Mouse (Mus musculus) embryonic facial prominence, embryonic 11.5 days (tissue): Measurements from ENCODE around the gene Klk5. TPM values are rescaled to one million over a fixed set of nuclear protein-coding genes. Genes with fewer than 3 reads are reported as not detected.

Source experiments
- ATAC-seq: fragments of 200-750 bp; cut with Nextera tagmentation; replicated peaks from 2 replicates; pipeline ENCODE4 v1.8.0; 2017; ENCODE audit warnings: low read depth; ENCODE audit not compliant: insufficient number of reproducible peaks, low FRiP score, low TSS enrichment
- DNase-seq: peaks from one replicate; pipeline ENCODE4 v3.0.0-alpha.2; 2015; ENCODE audit warnings: low spot score
- H3K27ac ChIP-seq: fragments of 300-500 bp; sonication (generic); replicated peaks from 2 replicates; pipeline ENCODE4 v1.5.1; 2014; ENCODE audit warnings: mild to moderate bottlenecking, low read depth, low read length, control low read depth
- H3K27me3 ChIP-seq: fragments of 300-500 bp; sonication (generic); 2 replicates; pipeline ENCODE4 v1.6.1; 2014; ENCODE audit warnings: mild to moderate bottlenecking, low read length, moderate library complexity, mixed read lengths; ENCODE audit not compliant: control insufficient read depth, insufficient read depth
- H3K36me3 ChIP-seq: fragments of 300-500 bp; sonication (generic); replicated peaks from 2 replicates; pipeline ENCODE4 v1.6.1; 2014; ENCODE audit warnings: low read depth, mild to moderate bottlenecking, low read length, moderate library complexity, mixed read lengths; ENCODE audit not compliant: control insufficient read depth, insufficient read depth
- H3K4me1 ChIP-seq: fragments of 300-500 bp; sonication (generic); 2 replicates; pipeline ENCODE4 v1.6.1; 2014; ENCODE audit warnings: low read length, mixed read lengths; ENCODE audit not compliant: control insufficient read depth, insufficient read depth
- H3K4me2 ChIP-seq: fragments of 300-500 bp; sonication (generic); 2 replicates; pipeline ENCODE4 v1.6.1; 2014; ENCODE audit warnings: low read depth, mild to moderate bottlenecking, control low read depth, low read length, moderate library complexity
- H3K4me3 ChIP-seq: fragments of 300-500 bp; sonication (generic); 2 replicates; pipeline ENCODE4 v1.5.1; 2014; ENCODE audit warnings: low read depth, low read length, control low read depth
- H3K9ac ChIP-seq: fragments of 300-500 bp; sonication (generic); replicated peaks from 2 replicates; pipeline ENCODE4 v1.6.1; 2014; ENCODE audit warnings: mild to moderate bottlenecking, control low read depth, low read length
- H3K9me3 ChIP-seq: fragments of 300-500 bp; sonication (generic); replicated peaks from 2 replicates; pipeline ENCODE4 v1.6.1; 2016; ENCODE audit warnings: mild to moderate bottlenecking, low read length, inconsistent platforms, mixed read lengths; ENCODE audit not compliant: control insufficient read depth
- WGBS: fragments of 180-500 bp; shearing (Covaris S2); extraction: QIAGEN DNeasy Blood & Tissue Kit; methylation state at CpG from one replicate; pipeline ENCODE4 v1.1.7; 2014; 5-methylcytosine and 5-hydroxymethylcytosine counted together
- polyA plus RNA-seq: library from polyadenylated mRNA; unstranded; fragments of >200 nt; fragmentation: Nextera tagmentation; extraction: Ambion mirVana; gene quantifications from 2 replicates; pipeline ENCODE4 v1.2.1, GENCODE M21; 2014

Klk5 gene
- polyA plus RNA-seq, result not detected in 2 replicates

DNA sequence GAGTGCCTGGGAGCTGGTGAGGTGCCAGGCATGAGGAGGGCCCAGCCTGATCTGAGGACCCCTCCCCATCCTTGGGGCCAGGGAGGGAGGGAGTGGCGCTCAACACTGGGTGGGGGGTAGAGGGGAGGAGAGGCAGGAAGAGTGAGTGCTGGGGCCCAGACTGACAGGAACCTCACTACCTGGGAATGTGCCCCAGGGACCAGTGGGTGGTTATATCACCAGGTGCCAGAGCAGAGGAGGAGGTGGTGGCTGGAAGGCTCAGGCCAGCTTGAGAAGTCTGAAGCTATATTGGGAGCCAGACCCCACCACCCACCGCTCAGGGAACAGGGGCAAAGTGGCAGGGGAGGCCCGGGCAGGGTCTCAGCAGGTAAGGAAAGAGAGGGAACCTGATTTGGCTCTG, at the start of gene Klk5:
Gene Klk5, plus strand, starts transcription at position 271 of the 400 bp plus-strand sequence.
- Histone ChIP-seq H3K9ac (no peak within 1 kb of the TSS), H3K4me3 (no peak within 1 kb of the TSS), H3K27me3 (no peaks in the 10 kb centered on the region), H3K4me1 (no peaks in the 10 kb centered on the region), H3K9me3 (no peaks in the 10 kb centered on the region), H3K4me2 (no peak within 1 kb of the TSS; the same call in 1 of the 2 replicates), H3K27ac (no peak within 1 kb of the TSS), H3K36me3 (no peaks in the 10 kb centered on the region)
- 43% methylated on average over 3 of the region's 3 CpGs for WGBS
- no peak for ATAC-seq
- no peak for DNase-seq

DNA sequence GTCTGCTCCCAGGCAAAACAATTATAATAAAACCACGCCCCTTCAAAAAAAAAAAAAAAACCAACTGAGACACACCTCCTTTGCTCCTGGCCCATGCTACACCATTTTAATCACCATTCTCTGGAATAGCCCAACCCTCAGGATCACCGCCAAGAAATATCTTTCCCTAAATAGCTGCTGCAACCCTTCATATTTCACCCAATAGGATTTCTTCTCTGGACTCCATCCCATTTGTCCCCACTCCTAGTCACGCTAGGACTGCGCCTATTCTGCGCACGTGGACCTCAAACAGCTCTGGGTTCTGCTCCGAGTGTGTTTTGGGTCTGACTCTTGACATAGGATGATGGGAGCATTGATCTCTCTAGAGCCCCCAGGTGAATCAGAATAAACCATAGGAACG, 45.4 kb upstream of the Klk5 start:
- Histone ChIP-seq H3K27ac (no peak overlapping the region), H3K9ac (no peak overlapping the region), H3K4me1 (no peaks in the 10 kb centered on the region), H3K4me3 (peak overlapping the region; percentile 42), H3K27me3 (peaks cover 6% of the 10 kb centered on the region; the same call in 1 of the 2 replicates), H3K36me3 (no peaks in the 10 kb centered on the region), H3K4me2 (peak overlapping the region; percentile 61), H3K9me3 (no peaks in the 10 kb centered on the region)
- no peak for ATAC-seq
- 9% methylated on average over 8 of the region's 8 CpGs for WGBS
- DNase-seq, result no peak

GRCm38 (mm10) chr7:43797333-43797769, 44.4 kb upstream of the Klk5 start, which contains the start of gene Klk8:
Klk8 (plus strand) TSS chr7:43797577.
- Histone ChIP-seq H3K27me3 (peaks cover 6% of the 10 kb centered on the region; the same call in 1 of the 2 replicates), H3K9ac (peak within 1 kb of the TSS; percentile 43), H3K9me3 (no peaks in the 10 kb centered on the region), H3K27ac (no peak within 1 kb of the TSS), H3K4me3 (peak within 1 kb of the TSS; percentile 42), H3K36me3 (no peaks in the 10 kb centered on the region), H3K4me1 (no peaks in the 10 kb centered on the region), H3K4me2 (peak within 1 kb of the TSS; percentile 61)
- ATAC-seq (no peak), DNase-seq (peak; percentile 41)
- WGBS, result under 1% methylated on average over 27 of the region's 28 CpGs

GRCm38 (mm10) chr7:43797844-43798462, 43.8 kb upstream of the Klk5 start:
- H3K9me3 ChIP-seq, result no peaks in the 10 kb centered on the region
- peak overlapping the region; percentile 43 for H3K9ac ChIP-seq
- peak overlapping the region; percentile 61 for H3K4me2 ChIP-seq
- ATAC-seq (0 out of 2 replicates have a peak, but pooled peaks have one; percentile 25), DNase-seq (peak; percentile 32)
- H3K27me3 ChIP-seq, result peaks cover 6% of the 10 kb centered on the region; the same call in 1 of the 2 replicates
- no peak overlapping the region for H3K27ac ChIP-seq
- 33% methylated on average over 13 of the region's 13 CpGs for WGBS
- H3K36me3 ChIP-seq, result no peaks in the 10 kb centered on the region
- H3K4me3 ChIP-seq, result peak overlapping the region; percentile 42
- H3K4me1 ChIP-seq, result no peaks in the 10 kb centered on the region

GRCm38 (mm10) chr7:43799876-43800275, 41.9 kb upstream of the Klk5 start:
- Histone ChIP-seq H3K27me3 (peaks cover 6% of the 10 kb centered on the region; the same call in 1 of the 2 replicates), H3K4me1 (no peaks in the 10 kb centered on the region), H3K27ac (no peak overlapping the region), H3K36me3 (no peaks in the 10 kb centered on the region), H3K9ac (no peak overlapping the region), H3K9me3 (no peaks in the 10 kb centered on the region), H3K4me2 (no peak overlapping the region), H3K4me3 (no peak overlapping the region)
- WGBS, result 70% methylated on average over 7 of the region's 7 CpGs
- ATAC-seq (no peak), DNase-seq (no peak)

DNA sequence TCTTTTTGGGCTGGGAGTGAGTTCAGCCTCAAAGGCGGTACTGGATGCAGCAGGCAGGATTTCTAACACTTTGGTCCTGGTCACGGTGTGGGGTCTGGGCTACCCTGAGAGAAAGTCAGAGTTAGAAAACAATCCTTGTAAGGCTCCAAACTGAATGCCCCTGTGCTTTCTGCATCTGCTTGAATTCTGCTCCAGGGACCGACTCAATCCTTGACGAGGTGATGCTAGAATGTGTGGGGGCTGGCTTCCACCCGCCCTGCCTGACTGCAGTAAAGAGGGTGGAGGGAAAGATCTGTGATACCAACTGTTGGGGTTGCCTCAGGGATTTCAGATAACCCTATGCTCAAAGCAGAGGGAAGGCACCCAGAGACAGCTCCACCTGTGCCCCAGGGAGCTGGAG, 30.8 kb upstream of the Klk5 start, which contains the start of gene Klk7:
Gene Klk7, plus strand, starts transcription at position 301 of the 400 bp plus-strand sequence.
- H3K4me2 ChIP-seq, result no peak within 1 kb of the TSS
- no peaks in the 10 kb centered on the region for H3K36me3 ChIP-seq
- H3K27me3 ChIP-seq, result no peaks in the 10 kb centered on the region
- H3K27ac ChIP-seq, result no peak within 1 kb of the TSS
- 47% methylated on average over 5 of the region's 5 CpGs for WGBS
- H3K9ac ChIP-seq, result no peak within 1 kb of the TSS
- no peak for DNase-seq
- no peak within 1 kb of the TSS for H3K4me3 ChIP-seq
- no peaks in the 10 kb centered on the region for H3K4me1 ChIP-seq
- H3K9me3 ChIP-seq, result no peaks in the 10 kb centered on the region
- no peak for ATAC-seq

DNA sequence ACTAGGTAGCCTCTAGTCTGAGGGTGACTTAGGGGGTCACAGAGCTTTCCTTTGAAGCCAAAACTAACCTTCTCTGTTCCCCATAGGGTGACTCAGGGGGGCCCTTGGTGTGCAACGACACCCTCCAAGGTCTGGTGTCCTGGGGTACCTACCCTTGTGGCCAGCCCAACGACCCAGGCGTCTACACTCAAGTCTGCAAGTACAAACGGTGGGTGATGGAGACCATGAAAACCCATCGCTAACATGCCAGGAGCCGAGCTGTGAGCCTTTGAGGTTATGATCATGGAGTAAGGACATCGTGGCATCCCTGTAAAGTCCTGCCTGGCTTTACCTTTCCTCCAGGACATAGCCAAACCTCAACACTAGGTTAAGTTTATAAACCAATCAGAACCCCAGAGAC, 26.6 kb upstream of the Klk5 start:
- H3K4me2 ChIP-seq, result no peak overlapping the region
- no peaks in the 10 kb centered on the region for H3K36me3 ChIP-seq
- DNase-seq (no peak), ATAC-seq (no peak)
- H3K27me3 ChIP-seq, result no peaks in the 10 kb centered on the region
- no peaks in the 10 kb centered on the region for H3K9me3 ChIP-seq
- no peaks in the 10 kb centered on the region for H3K4me1 ChIP-seq
- WGBS, result 85% methylated on average over 7 of the region's 7 CpGs
- no peak overlapping the region for H3K4me3 ChIP-seq
- H3K27ac ChIP-seq, result no peak overlapping the region
- H3K9ac ChIP-seq, result no peak overlapping the region

DNA sequence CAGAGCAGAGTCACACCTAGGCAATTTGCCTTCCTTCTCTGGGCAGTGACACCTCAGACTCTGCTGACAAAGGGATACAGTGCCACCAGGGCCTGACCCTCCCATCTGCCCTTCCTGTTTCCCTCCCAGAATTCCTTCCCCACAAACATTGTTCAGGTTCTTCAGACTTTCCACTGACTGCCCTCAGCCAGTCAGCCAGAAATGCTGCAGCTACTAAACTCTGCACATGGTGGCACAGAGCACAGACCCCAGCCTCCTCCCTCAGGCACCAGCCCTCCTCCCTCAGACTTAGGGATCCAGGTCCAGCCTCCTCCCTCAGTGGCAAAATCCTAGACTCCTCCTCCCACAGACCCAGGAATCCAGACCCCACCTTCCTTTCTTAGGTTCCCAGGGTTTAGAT, 25.0 kb upstream of the Klk5 start:
- no peaks in the 10 kb centered on the region for H3K9me3 ChIP-seq
- no peak for DNase-seq
- H3K27ac ChIP-seq, result no peak overlapping the region
- no peak overlapping the region for H3K4me2 ChIP-seq
- no peak overlapping the region for H3K9ac ChIP-seq
- H3K27me3 ChIP-seq, result no peaks in the 10 kb centered on the region
- no peaks in the 10 kb centered on the region for H3K36me3 ChIP-seq
- no peak overlapping the region for H3K4me3 ChIP-seq
- no peaks in the 10 kb centered on the region for H3K4me1 ChIP-seq
- ATAC-seq, result no peak
